Mouse (Mus musculus): ENCODE results near the gene Taok3.

Taok3 gene

GRCm38 (mm10) chr5:117184832-117185231 lies 64.9 kb downstream of the Taok3 start:
- no peak for DNase-seq

DNA sequence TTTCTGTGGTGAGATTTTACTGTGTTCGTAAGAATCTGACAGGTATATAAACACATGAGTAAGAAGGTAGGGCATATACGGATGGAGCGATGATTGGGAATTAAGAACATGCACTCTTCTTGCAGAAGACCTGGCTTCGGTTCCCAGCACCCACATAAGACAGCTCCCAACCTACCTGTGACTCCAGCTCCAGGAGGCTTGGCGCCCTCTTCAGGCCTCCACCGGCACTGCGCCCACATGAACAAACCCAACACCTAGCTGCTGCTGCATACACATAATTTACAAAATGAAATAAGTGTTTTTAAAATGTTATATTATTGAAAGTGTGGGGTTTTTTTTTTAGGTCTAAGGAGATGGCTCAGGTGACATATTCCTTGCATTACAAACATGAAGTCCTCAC lies 65.7 kb downstream of the Taok3 start:
- DNase-seq, result peak in 1 of 2 experiments; percentile 22

DNA sequence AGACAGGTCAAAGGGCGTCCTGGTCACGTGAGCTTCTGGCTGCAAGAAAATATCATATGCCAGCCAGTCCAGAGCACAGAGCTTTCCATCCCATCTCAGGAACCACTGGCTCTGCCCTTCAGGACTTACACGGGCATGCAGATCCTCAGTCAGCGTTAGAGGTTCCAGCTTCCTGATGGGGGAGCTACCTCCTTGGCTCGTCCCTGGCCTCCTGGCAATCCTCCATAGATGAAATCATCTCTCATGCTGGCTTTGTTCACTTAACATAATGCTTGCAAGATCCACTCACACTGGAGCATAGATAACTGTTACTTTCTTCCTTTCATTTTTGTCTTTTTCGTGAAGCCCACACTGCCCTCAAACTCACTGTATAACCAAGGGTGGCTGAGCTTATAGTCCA lies 72.1 kb downstream of the Taok3 start:
- DNase-seq, result peak; percentile 25 to 31

DNA sequence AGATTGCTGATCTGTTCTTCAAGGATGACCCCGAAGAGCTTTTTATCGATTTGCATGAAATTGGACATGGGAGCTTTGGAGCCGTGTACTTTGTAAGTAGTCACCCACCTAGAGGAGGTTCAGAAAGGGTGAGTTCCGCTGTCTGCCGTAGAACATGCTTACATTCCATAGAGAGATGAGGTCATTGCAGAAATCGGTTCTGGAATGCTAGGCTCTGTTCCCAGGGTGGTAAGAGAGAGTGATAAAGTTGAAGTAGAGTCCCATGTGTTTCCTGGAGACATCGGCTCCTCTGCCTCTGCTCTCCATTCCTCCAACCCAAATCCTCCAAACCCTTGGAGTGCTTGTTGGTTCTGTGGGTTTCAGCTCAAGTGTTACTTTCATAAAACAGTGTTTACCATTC lies 73.8 kb downstream of the Taok3 start:
- DNase-seq, result no peak

- DNase-seq, result no peak
Observed at GRCm38 (mm10) chr5:117194672-117195071, 74.7 kb downstream of the Taok3 start.

GRCm38 (mm10) chr5:117196551-117196950 lies 76.6 kb downstream of the Taok3 start:
- DNase-seq, result no peak

- no peak for DNase-seq
Observed at GRCm38 (mm10) chr5:117198390-117198789, 78.5 kb downstream of the Taok3 start.

- peak in 1 of 2 experiments; percentile 11 for DNase-seq
Observed at GRCm38 (mm10) chr5:117207286-117207685, 87.4 kb downstream of the Taok3 start.

GRCm38 (mm10) chr5:117214016-117214415 lies 94.1 kb downstream of the Taok3 start:
- peak; percentile 29 to 41 for DNase-seq

GRCm38 (mm10) chr5:117231059-117231458 lies 111.1 kb downstream of the Taok3 start:
- DNase-seq, result no peak

GRCm38 (mm10) chr5:117236540-117236939 lies 116.6 kb downstream of the Taok3 start:
- no peak for DNase-seq

- DNase-seq, result no peak
Observed at GRCm38 (mm10) chr5:117239106-117239505, 119.2 kb downstream of the Taok3 start.

GRCm38 (mm10) chr5:117240321-117240731 lies 120.4 kb downstream of the Taok3 start:
- DNase-seq, result no peak

DNA sequence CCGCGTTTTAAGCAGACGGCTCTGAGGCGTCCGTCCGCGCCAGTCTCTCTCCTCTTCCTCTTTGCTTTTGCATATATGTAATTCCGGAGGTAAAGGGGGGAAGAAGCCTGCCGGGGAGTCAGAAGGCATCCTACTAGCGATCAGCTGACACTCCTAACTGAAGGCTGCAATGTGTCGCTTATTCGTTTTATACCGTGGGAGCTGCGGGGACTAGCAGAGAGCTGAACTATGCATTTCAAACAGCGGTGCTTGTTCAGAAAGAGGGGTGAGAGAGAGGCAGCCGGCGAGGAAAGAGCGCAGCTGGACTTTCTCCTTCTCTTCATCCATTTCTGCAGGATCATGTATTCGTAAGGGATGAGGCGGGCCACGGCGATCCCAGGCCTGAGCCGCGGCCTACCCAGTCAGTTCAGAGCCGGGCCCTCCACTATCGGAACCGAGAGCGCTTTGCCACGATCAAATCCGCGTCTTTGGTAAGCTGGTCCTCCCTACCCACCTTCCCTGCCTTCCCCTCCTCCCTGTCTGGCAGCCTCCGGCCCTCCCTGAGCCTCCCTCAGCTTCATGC lies 120.9 kb downstream of the Taok3 start:
- DNase-seq, result no peak

GRCm38 (mm10) chr5:117241935-117242531 lies 122.1 kb downstream of the Taok3 start:
- no peak for DNase-seq

GRCm38 (mm10) chr5:117242671-117243478 lies 122.9 kb downstream of the Taok3 start:
- DNase-seq, result no peak

- DNase-seq, result no peak
Observed at GRCm38 (mm10) chr5:117245170-117245569, 125.2 kb downstream of the Taok3 start.

DNA sequence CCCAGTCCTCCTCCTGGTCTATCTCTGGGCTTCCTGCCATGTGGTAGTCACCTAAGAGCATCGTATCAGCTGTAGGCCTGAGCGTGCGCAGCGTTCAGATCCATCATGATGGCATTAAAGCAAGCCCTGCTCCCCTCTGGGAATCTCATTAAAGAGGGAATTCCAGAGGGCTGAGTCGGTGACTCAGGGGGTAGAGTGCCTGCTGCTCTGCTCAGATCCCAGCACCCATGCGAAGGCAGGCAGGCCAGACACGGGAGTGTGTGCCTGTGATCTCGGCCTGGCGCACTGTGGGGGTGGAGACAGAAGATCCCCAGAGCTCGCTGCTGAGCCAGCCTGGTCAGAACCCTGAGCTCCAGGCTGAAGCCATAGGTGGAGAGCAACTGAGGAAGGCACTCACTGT lies 128.4 kb downstream of the Taok3 start:
- no peak for DNase-seq

DNA sequence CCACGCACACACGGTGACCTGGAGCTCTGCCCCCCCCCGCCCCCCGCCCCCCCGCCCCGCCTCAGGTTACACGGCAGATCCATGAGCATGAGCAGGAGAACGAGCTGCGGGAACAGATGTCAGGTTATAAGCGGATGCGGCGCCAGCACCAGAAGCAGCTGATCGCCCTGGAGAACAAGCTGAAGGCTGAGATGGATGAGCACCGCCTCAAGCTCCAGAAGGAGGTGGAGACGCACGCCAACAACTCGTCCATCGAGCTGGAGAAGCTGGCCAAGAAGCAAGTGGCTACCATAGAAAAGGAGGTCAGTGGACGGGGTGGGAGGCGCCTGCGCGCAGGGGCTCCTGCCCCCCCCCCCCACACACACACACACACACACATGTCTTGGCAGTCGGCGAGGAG lies 130.9 kb downstream of the Taok3 start:
- no peak for DNase-seq

- DNase-seq, result no peak
Observed at GRCm38 (mm10) chr5:117251763-117252162, 131.8 kb downstream of the Taok3 start.

DNA sequence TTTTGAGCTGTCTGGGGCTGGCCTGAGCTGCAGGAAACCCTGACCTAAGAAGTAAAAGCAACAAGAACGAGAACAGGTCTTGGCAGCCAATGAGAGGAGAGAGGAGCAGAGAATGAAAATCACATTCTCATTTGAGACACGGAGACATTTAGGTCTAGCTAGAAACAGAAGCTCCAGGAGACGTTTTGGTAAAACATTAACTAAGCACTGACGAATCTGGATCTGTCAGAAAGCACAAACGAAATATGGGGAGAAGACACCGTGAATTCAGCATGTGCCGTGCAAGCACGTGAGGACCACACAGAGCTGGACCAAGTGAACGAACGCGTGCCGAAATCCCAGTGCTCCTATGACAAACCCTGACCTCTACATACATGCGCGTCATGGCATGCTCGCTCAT lies 138.3 kb downstream of the Taok3 start:
- DNase-seq, result peak in 1 of 2 experiments; percentile 53

GRCm38 (mm10) chr5:117263566-117263965 lies 143.6 kb downstream of the Taok3 start:
- DNase-seq, result no peak

- peak in 1 of 2 experiments; percentile 28 for DNase-seq
Observed at GRCm38 (mm10) chr5:117264701-117265100, 144.8 kb downstream of the Taok3 start.

GRCm38 (mm10) chr5:117267913-117268312 lies 148.0 kb downstream of the Taok3 start:
- DNase-seq, result no peak
